In genomic region chr1:36008598-36008997, GRCm38 (mm10) we compare ENCODE assay signal across 20 mouse cellular contexts. TPM values are rescaled to one million over a fixed set of nuclear protein-coding genes. Genes with fewer than 3 reads are reported as not detected.
DNase-seq lines count a peak whose midpoint lies in the region; ATAC-seq and TF ChIP-seq lines count a peak whose summit lies in the region.
"Had no signal": no experiment of that assay in that cellular context is flagged by ENCODE, and none has a peak within 500 bp of the region (broad histone marks: within the 10 kb centered on the region; RNA-seq: fewer than 3 reads in every experiment).

No protein-coding gene starts in this region.

- CTCF ChIA-PET in Patski (lab: Charles Lee), result interaction anchor here (0.7 kb wide), 2 partner anchors 51 to 126 kb away, joined by 3 to 4 read pairs; no protein-coding TSS in a partner anchor

- no peak overlapping the region for H3K9ac ChIP-seq in limb, embryonic 13.5 days
- H3K9ac ChIP-seq in embryonic facial prominence, embryonic 14.5 days (ENCODE audit: low read depth, low read length), result no peak overlapping the region
- H3K9ac ChIP-seq in limb, embryonic 15.5 days, result no peak overlapping the region
- H3K9ac ChIP-seq in forebrain, postnatal 0 days, result no peak overlapping the region
- H3K9ac ChIP-seq: forebrain, embryonic 13.5 days; heart, embryonic 12.5 days; heart, embryonic 15.5 days; hindbrain, embryonic 13.5 days; intestine, embryonic 15.5 days had no signal

- WGBS in limb, embryonic 13.5 days, result 80% methylated on average over 6 of the region's 6 CpGs
- 89% methylated on average over 6 of the region's 6 CpGs for WGBS in limb, embryonic 10.5 days
- 78% methylated on average over 6 of the region's 6 CpGs for WGBS in embryonic facial prominence, embryonic 14.5 days
- 79% methylated on average over 6 of the region's 6 CpGs for WGBS in limb, embryonic 15.5 days
- 88% methylated on average over 6 of the region's 6 CpGs for WGBS in forebrain, postnatal 0 days

- H3K27ac ChIP-seq in limb, embryonic 13.5 days, result 0 out of 2 replicates have a peak overlapping the region, but pooled peaks have one; percentile 8
- no peak overlapping the region for H3K27ac ChIP-seq in limb, embryonic 10.5 days
- no peak overlapping the region for H3K27ac ChIP-seq in embryonic facial prominence, embryonic 14.5 days (replicated peaks; ENCODE audit: low read depth, low read length)
- peak overlapping the region; percentile 55; the same call in 1 of the 2 replicates for H3K27ac ChIP-seq in limb, embryonic 15.5 days
- no peak overlapping the region for H3K27ac ChIP-seq in forebrain, postnatal 0 days (ENCODE audit: low read depth, low read length)
- H3K27ac ChIP-seq: forebrain, embryonic 10.5 days; forebrain, embryonic 13.5 days; heart, embryonic 15.5 days; hindbrain, embryonic 10.5 days; intestine, embryonic 15.5 days had no signal

- in situ Hi-C loops in Patski (cut with MboI; ENCODE audit: low pct_unique_long_range_greater_than_20kb), result loop anchor here (10.0 kb wide), 2 partner anchors 64 to 246 kb away; no protein-coding TSS in a partner anchor

- TF ChIP-seq CTCF in Patski (IDR thresholded peaks at IDR 0.05), result no peak
- TF ChIP-seq CTCF in forebrain, postnatal 0 days (IDR thresholded peaks at IDR 0.05; ENCODE audit: low read depth), result no peak

- H3K9me3 ChIP-seq in limb, embryonic 13.5 days, result no peaks in the 10 kb centered on the region
- no peaks in the 10 kb centered on the region for H3K9me3 ChIP-seq in limb, embryonic 10.5 days (replicated peaks)
- H3K9me3 ChIP-seq in embryonic facial prominence, embryonic 14.5 days (ENCODE audit: control insufficient read depth, low read length), result no peaks in the 10 kb centered on the region
- H3K9me3 ChIP-seq in limb, embryonic 15.5 days, result no peaks in the 10 kb centered on the region
- no peaks in the 10 kb centered on the region for H3K9me3 ChIP-seq in forebrain, postnatal 0 days (ENCODE audit: low read length)
- H3K9me3 ChIP-seq: forebrain, embryonic 10.5 days; forebrain, embryonic 13.5 days; heart, embryonic 15.5 days; hindbrain, embryonic 10.5 days; hindbrain, embryonic 13.5 days; intestine, embryonic 15.5 days had no signal

- no peak for DNase-seq in limb, embryonic 10.5 days (ENCODE audit: low spot score)
- no peak for DNase-seq in Patski (ENCODE audit: low read depth, low spot score)
- peak; percentile 24 for DNase-seq in embryonic facial prominence, embryonic 14.5 days (ENCODE audit: low spot score)
- no peak for DNase-seq in cerebellum, adult 18-20 months
- no peak for DNase-seq in forebrain, postnatal 0 days
- DNase-seq: adrenal gland, adult 8-10 months; B cell, adult 2 months; gastrocnemius, postnatal 25 days; heart, postnatal 36 days had no signal

- POLR2A ChIA-PET in Patski (lab: Charles Lee), result interaction anchor here (0.7 to 1.0 kb wide), 4 partner anchors 12 to 513 kb away, joined by 3 to 10 read pairs (median 5); no protein-coding TSS in a partner anchor

- no peak for ATAC-seq in limb, embryonic 13.5 days (ENCODE audit: low FRiP score, low read depth)
- peak; percentile 60 for ATAC-seq in Patski
- no peak for ATAC-seq in embryonic facial prominence, embryonic 14.5 days (ENCODE audit: low read depth)
- no peak for ATAC-seq in limb, embryonic 15.5 days (ENCODE audit: insufficient number of reproducible peaks, low FRiP score, low TSS enrichment, low read depth)
- ATAC-seq in forebrain, postnatal 0 days, result no peak
- ATAC-seq: activated CD4-positive, CD25-positive, alpha-beta regulatory T cell, adult 4 months; forebrain, embryonic 16.5 days; intestine, embryonic 15.5 days had no signal

- no peak overlapping the region for H3K4me2 ChIP-seq in limb, embryonic 13.5 days (replicated peaks)
- no peak overlapping the region for H3K4me2 ChIP-seq in embryonic facial prominence, embryonic 14.5 days (ENCODE audit: low read depth, low read length)
- no peak overlapping the region for H3K4me2 ChIP-seq in limb, embryonic 15.5 days
- no peak overlapping the region for H3K4me2 ChIP-seq in forebrain, postnatal 0 days (ENCODE audit: low read depth)
- H3K4me2 ChIP-seq: forebrain, embryonic 13.5 days; heart, embryonic 12.5 days; heart, embryonic 15.5 days; hindbrain, embryonic 13.5 days; intestine, embryonic 15.5 days had no signal

- no peak overlapping the region for H3K4me3 ChIP-seq in limb, embryonic 13.5 days
- no peak overlapping the region for H3K4me3 ChIP-seq in limb, embryonic 10.5 days
- H3K4me3 ChIP-seq in embryonic facial prominence, embryonic 14.5 days (ENCODE audit: low read depth, low read length), result no peak overlapping the region
- no peak overlapping the region for H3K4me3 ChIP-seq in limb, embryonic 15.5 days
- no peak overlapping the region for H3K4me3 ChIP-seq in forebrain, postnatal 0 days (ENCODE audit: low read depth, low read length)
- H3K4me3 ChIP-seq: forebrain, embryonic 10.5 days; forebrain, embryonic 13.5 days; heart, embryonic 12.5 days; heart, embryonic 15.5 days; hindbrain, embryonic 10.5 days; hindbrain, embryonic 13.5 days; intestine, embryonic 15.5 days had no signal

- H3K4me1 ChIP-seq in limb, embryonic 13.5 days, result peaks cover 19% of the 10 kb centered on the region
- peaks cover 6% of the 10 kb centered on the region for H3K4me1 ChIP-seq in limb, embryonic 10.5 days
- peaks cover 14% of the 10 kb centered on the region; the same call in 1 of the 2 replicates for H3K4me1 ChIP-seq in embryonic facial prominence, embryonic 14.5 days (ENCODE audit: control insufficient read depth, insufficient read depth, low read length)
- peaks cover 16% of the 10 kb centered on the region for H3K4me1 ChIP-seq in limb, embryonic 15.5 days
- H3K4me1 ChIP-seq in forebrain, postnatal 0 days (ENCODE audit: insufficient read depth), result no peaks in the 10 kb centered on the region; the same call in 1 of the 2 replicates
- H3K4me1 ChIP-seq: intestine, embryonic 15.5 days had no signal

- H3K36me3 ChIP-seq in limb, embryonic 13.5 days, result no peaks in the 10 kb centered on the region
- no peaks in the 10 kb centered on the region for H3K36me3 ChIP-seq in limb, embryonic 10.5 days
- no peaks in the 10 kb centered on the region for H3K36me3 ChIP-seq in embryonic facial prominence, embryonic 14.5 days (ENCODE audit: control insufficient read depth, insufficient read depth, low read length)
- no peaks in the 10 kb centered on the region for H3K36me3 ChIP-seq in limb, embryonic 15.5 days
- H3K36me3 ChIP-seq in forebrain, postnatal 0 days (ENCODE audit: insufficient read depth), result no peaks in the 10 kb centered on the region
- H3K36me3 ChIP-seq: forebrain, embryonic 10.5 days; heart, embryonic 12.5 days; heart, embryonic 15.5 days; hindbrain, embryonic 10.5 days; hindbrain, embryonic 13.5 days; intestine, embryonic 15.5 days had no signal

- H3K27me3 ChIP-seq in limb, embryonic 13.5 days, result no peaks in the 10 kb centered on the region
- no peaks in the 10 kb centered on the region for H3K27me3 ChIP-seq in limb, embryonic 10.5 days (ENCODE audit: low read depth, poor library complexity, severe bottlenecking)
- H3K27me3 ChIP-seq in Patski, result no peaks in the 10 kb centered on the region
- no peaks in the 10 kb centered on the region for H3K27me3 ChIP-seq in embryonic facial prominence, embryonic 14.5 days (replicated peaks; ENCODE audit: control insufficient read depth, insufficient read depth, low read length)
- no peaks in the 10 kb centered on the region for H3K27me3 ChIP-seq in limb, embryonic 15.5 days
- no peaks in the 10 kb centered on the region for H3K27me3 ChIP-seq in forebrain, postnatal 0 days (ENCODE audit: insufficient read depth, low read length)
- H3K27me3 ChIP-seq: heart, embryonic 12.5 days; heart, embryonic 15.5 days; hindbrain, embryonic 13.5 days; intestine, embryonic 15.5 days had no signal

RNA-seq across cellular contexts. Expression of gene Hs6st1, which starts 59.6 kb away (rescaled TPM):
- 5.0 and 5.7 TPM in 2 replicates for polyA plus RNA-seq in limb, embryonic 13.5 days (2015; fragmentation: Nextera tagmentation; extraction: Ambion mirVana)
- 3.0 and 3.6 TPM in 2 replicates for polyA plus RNA-seq in limb, embryonic 10.5 days (2016; fragmentation: Nextera tagmentation; extraction: Ambion mirVana)
- 207 TPM for polyA plus RNA-seq in Patski (2021)
- 10.1 and 11.5 TPM in 2 replicates for polyA plus RNA-seq in embryonic facial prominence, embryonic 14.5 days (2014; fragmentation: Nextera tagmentation; extraction: Ambion mirVana)
- polyA plus RNA-seq in limb, embryonic 15.5 days (2015; fragmentation: Nextera tagmentation; extraction: Ambion mirVana), result 6.5 and 8.1 TPM in 2 replicates
- 52.5 and 61.1 TPM in 2 replicates for total RNA-seq in forebrain, postnatal 0 days (2014; rRNA removed)
- 13.9 and 16.6 TPM in 2 replicates for polyA plus RNA-seq in forebrain, postnatal 0 days (2015; fragmentation: Nextera tagmentation; extraction: Ambion mirVana)

Comparison
In these comparisons a context has a peak if more than half of its experiments do, and no peak if none do; other contexts are left out.
1. H3K27ac ChIP-seq: peak in limb, embryonic 13.5 days (single experiment) and limb, embryonic 15.5 days (single experiment); none in limb, embryonic 10.5 days (single experiment), embryonic facial prominence, embryonic 14.5 days (single experiment) and forebrain, postnatal 0 days (single experiment).
2. RNA of gene Hs6st1, which starts 59.6 kb away (polyA plus RNA-seq): 207 TPM in Patski (single experiment); 13.9 to 16.6 TPM in forebrain, postnatal 0 days, 10.1 to 11.5 TPM in embryonic facial prominence, embryonic 14.5 days, 6.5 to 8.1 TPM in limb, embryonic 15.5 days, 5.0 to 5.7 TPM in limb, embryonic 13.5 days and 3.0 to 3.6 TPM in limb, embryonic 10.5 days; every median in the first group is over 10 times any median in the second.